Mouse (Mus musculus) erythroblast, embryonic 14.5 days (primary cell): Measurements from ENCODE around the gene Pa2g4.

Experiments
- GATA1 ChIP-seq: IDR thresholded peaks from 2 replicates; pipeline ENCODE4 v1.6.1; 2012; ENCODE audit warnings: low read length, inconsistent platforms, mixed read lengths
- TAL1 ChIP-seq: IDR thresholded peaks from 3 replicates; pipeline ENCODE4 v1.6.1; 2012; ENCODE audit warnings: low read length, inconsistent platforms, mixed read lengths

DNA sequence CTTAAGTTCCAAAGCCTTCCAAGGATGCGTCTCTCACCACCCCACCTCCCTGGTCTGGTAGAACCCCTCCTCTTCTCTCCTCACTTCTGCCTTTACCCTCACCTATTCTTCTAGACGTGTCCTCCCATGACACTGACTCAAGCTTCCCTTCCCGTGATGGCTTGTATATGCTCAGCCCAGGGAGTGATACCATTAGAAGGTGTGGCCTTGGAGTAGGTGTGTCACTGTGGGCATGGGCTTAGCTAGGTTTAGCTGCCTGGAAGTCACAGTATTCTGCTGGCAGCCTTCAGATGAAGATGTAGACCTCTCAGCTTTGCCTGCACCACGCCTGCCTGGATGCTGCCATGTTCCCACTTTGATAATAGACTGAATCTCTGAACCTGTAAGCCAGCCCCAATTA is 50.7 kb downstream of the Pa2g4 start:
- no peak for TF ChIP-seq GATA1
- no peak for TF ChIP-seq TAL1
